Mouse (Mus musculus) liver, embryonic 11.5 days (tissue): Measurements from ENCODE around the gene Helz2. TPM values are rescaled to one million over a fixed set of nuclear protein-coding genes. Genes with fewer than 3 reads are reported as not detected.

Source experiments
- ATAC-seq: fragments of 200-750 bp; cut with Nextera tagmentation; replicated peaks from 2 replicates; pipeline ENCODE4 v1.8.0; 2017; ENCODE audit warnings: moderate number of reproducible peaks, mild to moderate bottlenecking, moderate TSS enrichment, moderate library complexity; ENCODE audit not compliant: low FRiP score
- DNase-seq: peaks from one replicate; pipeline ENCODE4 v3.0.0-alpha.2; 2017; ENCODE audit warnings: low spot score
- H3K27ac ChIP-seq: fragments of 300-500 bp; sonication (generic); 2 replicates; pipeline ENCODE4 v1.5.1; 2014; ENCODE audit warnings: mild to moderate bottlenecking, low read depth, low read length, control low read depth
- H3K27me3 ChIP-seq: fragments of 300-500 bp; sonication (generic); replicated peaks from 2 replicates; pipeline ENCODE4 v1.6.1; 2014; ENCODE audit warnings: low read length, mixed read lengths; ENCODE audit not compliant: control insufficient read depth, insufficient read depth
- H3K36me3 ChIP-seq: fragments of 300-500 bp; sonication (generic); 2 replicates; pipeline ENCODE4 v1.6.1; 2014; ENCODE audit warnings: mild to moderate bottlenecking, low read length, moderate library complexity, mixed read lengths; ENCODE audit not compliant: control insufficient read depth, insufficient read depth
- H3K4me1 ChIP-seq: fragments of 300-500 bp; sonication (generic); replicated peaks from 2 replicates; pipeline ENCODE4 v1.6.1; 2014; ENCODE audit warnings: low read length, mixed read lengths; ENCODE audit not compliant: control insufficient read depth, insufficient read depth
- H3K4me2 ChIP-seq: fragments of 300-500 bp; sonication (generic); 2 replicates; pipeline ENCODE4 v1.6.1; 2014; ENCODE audit warnings: mild to moderate bottlenecking, control low read depth, moderate library complexity
- H3K4me3 ChIP-seq: fragments of 300-500 bp; sonication (generic); 2 replicates; pipeline ENCODE4 v1.5.1; 2014; ENCODE audit warnings: low read depth, low read length, control low read depth
- H3K9ac ChIP-seq: fragments of 300-500 bp; sonication (generic); 2 replicates; pipeline ENCODE4 v1.6.1; 2014; ENCODE audit warnings: low read depth, low read length, control low read depth
- H3K9me3 ChIP-seq: fragments of 300-500 bp; sonication (generic); 2 replicates; pipeline ENCODE4 v1.6.1; 2016; ENCODE audit warnings: low read length, inconsistent platforms, mixed read lengths; ENCODE audit not compliant: control insufficient read depth
- WGBS: fragments of 180-500 bp; shearing (Covaris S2); extraction: QIAGEN DNeasy Blood & Tissue Kit; methylation state at CpG from one replicate; pipeline ENCODE4 v1.1.7; 2014; 5-methylcytosine and 5-hydroxymethylcytosine counted together
- polyA plus RNA-seq: library from polyadenylated mRNA; unstranded; fragments of >200 nt; fragmentation: Nextera tagmentation; extraction: Ambion mirVana; gene quantifications from 2 replicates; pipeline ENCODE4 v1.2.1, GENCODE M21; 2014

Helz2 gene
- polyA plus RNA-seq, 1 experiment from 2014 or later: 2.6 TPM

- H3K4me1 ChIP-seq: no peaks in the 10 kb centered on the region
- H3K9ac ChIP-seq: no peak overlapping the region
- peaks cover 9% of the 10 kb centered on the region for H3K36me3 ChIP-seq
- ATAC-seq (no peak), DNase-seq (no peak)
- no peaks in the 10 kb centered on the region for H3K27me3 ChIP-seq
- H3K4me2 ChIP-seq: no peak overlapping the region
- no peaks in the 10 kb centered on the region for H3K9me3 ChIP-seq
- WGBS: 79% methylated on average over 1 of the region's 1 CpGs
- no peak overlapping the region for H3K4me3 ChIP-seq
- no peak overlapping the region for H3K27ac ChIP-seq
These were observed 34.9 kb upstream of the Helz2 start for GRCm38 (mm10) chr2:181276766-181277165.

DNA sequence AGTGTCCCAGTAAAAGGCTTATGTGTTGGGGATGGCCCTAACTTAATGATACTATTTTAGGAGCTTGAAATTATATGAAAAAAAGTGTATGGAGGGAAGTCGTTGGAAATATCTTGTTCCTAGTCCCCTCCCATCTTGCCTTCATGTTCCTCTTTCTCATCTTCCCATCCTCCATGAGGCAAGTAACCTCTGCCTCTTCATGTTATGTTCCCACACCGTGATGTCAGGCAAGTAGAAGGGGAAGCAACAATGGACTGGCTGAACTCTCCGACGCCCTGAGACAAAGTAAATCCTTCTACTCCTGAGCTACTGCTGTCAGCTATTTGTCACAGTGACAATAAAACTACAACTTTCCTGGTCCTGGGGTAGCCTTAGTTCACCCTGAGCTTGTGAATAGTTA, 32.8 kb upstream of the Helz2 start:
- no peak overlapping the region for H3K4me2 ChIP-seq
- no peaks in the 10 kb centered on the region for H3K9me3 ChIP-seq
- no peak for ATAC-seq
- H3K4me1 ChIP-seq: no peaks in the 10 kb centered on the region
- no peak overlapping the region for H3K9ac ChIP-seq
- H3K27me3 ChIP-seq: no peaks in the 10 kb centered on the region
- WGBS: 73% methylated on average over 4 of the region's 4 CpGs
- no peak overlapping the region for H3K27ac ChIP-seq
- no peak for DNase-seq
- H3K36me3 ChIP-seq: peaks cover 13% of the 10 kb centered on the region
- H3K4me3 ChIP-seq: no peak overlapping the region

DNA sequence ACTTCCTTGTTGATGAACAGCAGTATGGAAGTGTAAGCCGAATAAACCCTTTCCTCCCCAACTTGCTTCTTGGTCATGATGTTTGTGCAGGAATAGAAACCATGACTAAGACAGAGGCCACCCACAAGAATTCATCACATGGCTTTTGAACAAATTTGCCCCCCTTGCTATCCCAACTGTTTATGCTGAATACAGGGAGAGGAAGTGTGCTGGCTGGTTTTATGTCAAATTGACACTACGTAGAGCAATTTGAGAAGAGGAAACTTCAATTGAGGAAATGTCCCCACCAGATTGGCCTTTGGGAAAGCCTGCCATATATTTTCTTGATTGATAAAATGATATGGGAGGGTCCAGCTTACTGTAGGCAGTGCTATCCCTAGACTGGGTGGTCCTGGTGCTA, 32.0 kb upstream of the Helz2 start:
- H3K4me2 ChIP-seq: no peak overlapping the region
- H3K9ac ChIP-seq: no peak overlapping the region
- no peak for ATAC-seq
- 88% methylated on average over 2 of the region's 2 CpGs for WGBS
- no peaks in the 10 kb centered on the region for H3K9me3 ChIP-seq
- no peak overlapping the region for H3K27ac ChIP-seq
- no peaks in the 10 kb centered on the region for H3K27me3 ChIP-seq
- H3K36me3 ChIP-seq: peaks cover 13% of the 10 kb centered on the region
- DNase-seq: no peak
- H3K4me3 ChIP-seq: no peak overlapping the region
- H3K4me1 ChIP-seq: no peaks in the 10 kb centered on the region

- no peak for ATAC-seq
These were observed 30.3 kb upstream of the Helz2 start for GRCm38 (mm10) chr2:181272092-181272491.

GRCm38 (mm10) chr2:181266839-181267238, 25.0 kb upstream of the Helz2 start:
- DNase-seq (no peak), ATAC-seq (no peak)
- no peak overlapping the region for H3K27ac ChIP-seq
- WGBS: 91% methylated on average over 2 of the region's 2 CpGs
- no peaks in the 10 kb centered on the region for H3K9me3 ChIP-seq
- H3K4me1 ChIP-seq: no peaks in the 10 kb centered on the region
- H3K9ac ChIP-seq: no peak overlapping the region
- no peak overlapping the region for H3K4me3 ChIP-seq
- peaks cover 23% of the 10 kb centered on the region; the same call in 1 of the 2 replicates for H3K36me3 ChIP-seq
- no peak overlapping the region for H3K4me2 ChIP-seq
- H3K27me3 ChIP-seq: no peaks in the 10 kb centered on the region

More at GRCm38 (mm10) chr2:181272092-181272491, 30.3 kb upstream of the Helz2 start:
- Histone ChIP-seq H3K27me3 (no peaks in the 10 kb centered on the region), H3K9me3 (no peaks in the 10 kb centered on the region), H3K4me1 (no peaks in the 10 kb centered on the region), H3K36me3 (peaks cover 14% of the 10 kb centered on the region), H3K4me2 (no peak overlapping the region), H3K9ac (no peak overlapping the region), H3K4me3 (no peak overlapping the region), H3K27ac (no peak overlapping the region)
- DNase-seq: no peak
- 90% methylated on average over 2 of the region's 2 CpGs for WGBS

GRCm38 (mm10) chr2:181253248-181253647, 11.4 kb upstream of the Helz2 start:
- Histone ChIP-seq H3K27me3 (no peaks in the 10 kb centered on the region), H3K9me3 (no peaks in the 10 kb centered on the region), H3K4me2 (no peak overlapping the region), H3K9ac (no peak overlapping the region), H3K4me1 (no peaks in the 10 kb centered on the region), H3K36me3 (peaks cover 29% of the 10 kb centered on the region), H3K27ac (no peak overlapping the region), H3K4me3 (no peak overlapping the region)
- no peak; the same call in 1 of the 2 replicates for ATAC-seq
- DNase-seq: no peak
- WGBS: 93% methylated on average over 1 of the region's 1 CpGs

DNA sequence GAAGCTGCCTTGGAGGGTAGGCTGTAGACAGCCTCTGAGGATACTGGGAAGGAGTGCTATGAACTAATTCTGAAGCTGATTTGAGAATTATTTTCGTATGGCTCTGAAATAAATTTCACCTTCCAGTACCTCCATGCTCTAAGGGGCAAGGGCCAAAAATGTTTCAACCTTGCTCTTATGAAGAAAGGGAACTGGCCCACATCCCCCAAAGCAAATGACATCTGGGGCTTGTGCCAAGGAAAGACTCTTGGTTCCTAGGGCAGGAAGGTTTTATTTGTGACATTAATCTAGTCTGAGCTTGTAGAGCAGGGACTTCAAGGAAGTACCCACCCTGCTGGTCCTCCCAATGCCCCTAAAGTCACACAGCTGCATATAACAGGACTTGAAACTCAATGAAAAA, 10.0 kb upstream of the Helz2 start:
- WGBS: 86% methylated on average over 1 of the region's 1 CpGs
- no peak overlapping the region for H3K27ac ChIP-seq
- peaks cover 29% of the 10 kb centered on the region for H3K36me3 ChIP-seq

GRCm38 (mm10) chr2:181249217-181249616, 7.4 kb upstream of the Helz2 start:
- H3K9ac ChIP-seq: no peak overlapping the region
- 0 out of 2 replicates have a peak overlapping the region, but pooled peaks have one; percentile 4 for H3K4me2 ChIP-seq
- ATAC-seq (0 out of 2 replicates have a peak, but pooled peaks have one; percentile 29), DNase-seq (no peak)
- H3K27ac ChIP-seq: no peak overlapping the region
- no peaks in the 10 kb centered on the region for H3K9me3 ChIP-seq
- no peaks in the 10 kb centered on the region for H3K27me3 ChIP-seq
- H3K36me3 ChIP-seq: peaks cover 16% of the 10 kb centered on the region
- no peaks in the 10 kb centered on the region for H3K4me1 ChIP-seq
- no peak overlapping the region for H3K4me3 ChIP-seq
- WGBS: 74% methylated on average over 10 of the region's 10 CpGs

More for the DNA sequence above, 10.0 kb upstream of the Helz2 start:
- H3K4me2 ChIP-seq: no peak overlapping the region
- H3K4me3 ChIP-seq: no peak overlapping the region
- no peak overlapping the region for H3K9ac ChIP-seq
- DNase-seq (no peak), ATAC-seq (no peak)
- no peaks in the 10 kb centered on the region for H3K4me1 ChIP-seq
- H3K9me3 ChIP-seq: no peaks in the 10 kb centered on the region
- no peaks in the 10 kb centered on the region for H3K27me3 ChIP-seq

- peaks cover 9% of the 10 kb centered on the region for H3K4me1 ChIP-seq
- H3K9me3 ChIP-seq: no peaks in the 10 kb centered on the region
- H3K4me2 ChIP-seq: no peak overlapping the region
- H3K9ac ChIP-seq: no peak overlapping the region
- WGBS: 35% methylated on average over 2 of the region's 2 CpGs
- no peaks in the 10 kb centered on the region for H3K27me3 ChIP-seq
- no peak for DNase-seq
- no peak overlapping the region for H3K4me3 ChIP-seq
- ATAC-seq: no peak
- no peaks in the 10 kb centered on the region for H3K36me3 ChIP-seq
- H3K27ac ChIP-seq: no peak overlapping the region
These were observed 3.2 kb upstream of the Helz2 start for GRCm38 (mm10) chr2:181245031-181245430.
